Mouse (Mus musculus) CH12.LX (cell line): ENCODE data around the gene Adcy5. TPM values are rescaled to one million over a fixed set of nuclear protein-coding genes. Genes with fewer than 3 reads are reported as not detected.

Experiments
- DNase-seq: peaks from one replicate; pipeline ENCODE4 v3.0.0-alpha.2; 2013; ENCODE audit errors: extremely low read depth
- H3K27ac ChIP-seq: 2 replicates; pipeline ENCODE4 v1.5.1; 2012; ENCODE audit warnings: low read depth, mild to moderate bottlenecking, control low read depth, moderate library complexity; ENCODE audit not compliant: insufficient read depth
- H3K27me3 ChIP-seq: replicated peaks from 2 replicates; pipeline ENCODE3; 2012; ENCODE audit warnings: inconsistent platforms
- H3K36me3 ChIP-seq, 2 experiments: replicated peaks in 1 of 2; 2 replicates each; pipeline versions ENCODE3 to v1.6.1; 2012; ENCODE audit warnings: inconsistent platforms in 1 of 2, low read length in 1 of 2, mild to moderate bottlenecking in 1 of 2, mixed read lengths in 1 of 2, moderate library complexity in 1 of 2; ENCODE audit not compliant: control insufficient read depth in 1 of 2, insufficient read depth in 1 of 2
- H3K4me1 ChIP-seq, 2 experiments: 2 replicates each; pipeline ENCODE4 v1.6.1; 2012; ENCODE audit warnings: inconsistent platforms in 1 of 2, moderate library complexity in 1 of 2; ENCODE audit not compliant: insufficient read depth in 2 of 2, control insufficient read depth in 1 of 2
- H3K4me2 ChIP-seq: 2 replicates; pipeline ENCODE4 v1.6.1; 2012; ENCODE audit warnings: low read depth, mild to moderate bottlenecking, control low read depth; ENCODE audit not compliant: poor library complexity, insufficient read depth, severe bottlenecking
- H3K4me3 ChIP-seq, 3 experiments: fragments of 150-350 bp in 1 of 3; sonication (generic) in 1 of 3; replicated peaks in 1 of 3; 2 replicates each; pipeline versions ENCODE3 to v1.5.1; 2011 to 2012; ENCODE audit warnings: low read depth in 2 of 3, low read length in 2 of 3, mild to moderate bottlenecking in 2 of 3, moderate library complexity in 2 of 3, control low read depth in 1 of 3, improper control_type of control experiment in 1 of 3, inconsistent platforms in 1 of 3, mixed read lengths in 1 of 3; ENCODE audit not compliant: poor library complexity in 1 of 3
- H3K79me2 ChIP-seq: replicated peaks from 2 replicates; pipeline ENCODE4 v1.6.1; 2012; ENCODE audit warnings: mild to moderate bottlenecking, moderate library complexity; ENCODE audit not compliant: control insufficient read depth, poor library complexity, insufficient read depth, severe bottlenecking; ENCODE audit errors: extremely low read depth
- H3K9ac ChIP-seq: 2 replicates; pipeline ENCODE4 v1.6.1; 2012; ENCODE audit warnings: low read depth, mild to moderate bottlenecking, control low read depth, moderate library complexity; ENCODE audit not compliant: insufficient read depth
- H3K9me3 ChIP-seq: replicated peaks from 2 replicates; pipeline ENCODE3; 2012; ENCODE audit warnings: low read length, inconsistent platforms, mixed read lengths
- BHLHE40 ChIP-seq: IDR thresholded peaks from 2 replicates; pipeline ENCODE4 v1.6.1; 2011; ENCODE audit warnings: mild to moderate bottlenecking, low read depth, low read length, improper control_type of control experiment
- CHD1 ChIP-seq: IDR thresholded peaks from 2 replicates; pipeline ENCODE4 v1.6.1; 2012; ENCODE audit warnings: low read depth, low read length, improper control_type of control experiment, inconsistent platforms
- CTCF ChIP-seq, 2 experiments: IDR thresholded peaks in 1 of 2; conservative IDR thresholded peaks in 1 of 2; 2 replicates each; pipeline ENCODE4 v1.5.1; 2011 to 2012; ENCODE audit warnings: low read depth in 2 of 2, low read length in 2 of 2, improper control_type of control experiment in 1 of 2, inconsistent platforms in 1 of 2, mild to moderate bottlenecking in 1 of 2, moderate library complexity in 1 of 2
- ELF1 ChIP-seq: IDR thresholded peaks from 2 replicates; pipeline ENCODE4 v1.6.1; 2014; ENCODE audit warnings: low read depth, mild to moderate bottlenecking, inconsistent platforms, low read length, improper control_type of control experiment
- EP300 ChIP-seq: IDR thresholded peaks from 2 replicates; pipeline ENCODE4 v1.6.1; 2011; ENCODE audit warnings: low read length, improper control_type of control experiment
- IRF4 ChIP-seq: IDR thresholded peaks from 2 replicates; pipeline ENCODE4 v1.6.1; 2014; ENCODE audit warnings: low read depth, mild to moderate bottlenecking, inconsistent platforms, low read length, improper control_type of control experiment
- KAT2A ChIP-seq: IDR thresholded peaks from 2 replicates; pipeline ENCODE4 v1.6.1; 2012; ENCODE audit warnings: low read length, improper control_type of control experiment, inconsistent platforms; ENCODE audit not compliant: insufficient replicate concordance
- MAFK ChIP-seq: IDR thresholded peaks from 2 replicates; pipeline ENCODE4 v1.6.1; 2011; ENCODE audit warnings: low read length, improper control_type of control experiment; ENCODE audit not compliant: insufficient replicate concordance
- MAZ ChIP-seq: IDR thresholded peaks from 2 replicates; pipeline ENCODE4 v1.6.1; 2012; ENCODE audit warnings: low read depth, mild to moderate bottlenecking, inconsistent platforms, low read length, improper control_type of control experiment, moderate library complexity
- MEF2A ChIP-seq: IDR thresholded peaks from 2 replicates; pipeline ENCODE4 v1.6.1; 2014; ENCODE audit warnings: low read depth, mild to moderate bottlenecking, inconsistent platforms, low read length, improper control_type of control experiment, borderline replicate concordance
- MYC ChIP-seq: IDR thresholded peaks from 2 replicates; pipeline ENCODE4 v1.6.1; 2011; ENCODE audit warnings: low read depth, mild to moderate bottlenecking, improper control_type of control experiment, low read length
- NELFE ChIP-seq: IDR thresholded peaks from 2 replicates; pipeline ENCODE4 v1.6.1; 2011; ENCODE audit warnings: low read depth, low read length, improper control_type of control experiment
- NRF1 ChIP-seq: IDR thresholded peaks from 2 replicates; pipeline ENCODE4 v1.6.1; 2014; ENCODE audit warnings: low read depth, mild to moderate bottlenecking, inconsistent platforms, low read length, improper control_type of control experiment, moderate library complexity
- PAX5 ChIP-seq: IDR thresholded peaks from 2 replicates; pipeline ENCODE4 v1.6.1; 2012; ENCODE audit warnings: low read length, inconsistent platforms, mixed read lengths
- POLR2A ChIP-seq: IDR thresholded peaks from 2 replicates; pipeline ENCODE4 v1.6.1; 2011; ENCODE audit warnings: low read depth, mild to moderate bottlenecking, improper control_type of control experiment, low read length
- RAD21 ChIP-seq: IDR thresholded peaks from 2 replicates; pipeline ENCODE4 v1.6.1; 2011; ENCODE audit warnings: low read depth, mild to moderate bottlenecking, low read length, improper control_type of control experiment, moderate library complexity
- RCOR1 ChIP-seq: conservative IDR thresholded peaks from 2 replicates; pipeline ENCODE4 v1.6.1; 2012; ENCODE audit warnings: low read depth, mild to moderate bottlenecking, inconsistent platforms, low read length, improper control_type of control experiment
- SIN3A ChIP-seq: IDR thresholded peaks from 2 replicates; pipeline ENCODE4 v1.6.1; 2012; ENCODE audit warnings: low read length, improper control_type of control experiment, inconsistent platforms
- TBP ChIP-seq: conservative IDR thresholded peaks from 2 replicates; pipeline ENCODE4 v1.6.1; 2011; ENCODE audit warnings: low read depth, low read length, improper control_type of control experiment
- TCF12 ChIP-seq: IDR thresholded peaks from 2 replicates; pipeline ENCODE4 v1.6.1; 2014; ENCODE audit warnings: low read depth, mild to moderate bottlenecking, inconsistent platforms, low read length, improper control_type of control experiment
- UBTF ChIP-seq: IDR thresholded peaks from 2 replicates; pipeline ENCODE4 v1.6.1; 2012; ENCODE audit warnings: low read depth, mild to moderate bottlenecking, inconsistent platforms, low read length, improper control_type of control experiment, moderate library complexity
- USF1 ChIP-seq: IDR thresholded peaks from 2 replicates; pipeline ENCODE4 v1.6.1; 2014; ENCODE audit warnings: low read depth, mild to moderate bottlenecking, inconsistent platforms, low read length, improper control_type of control experiment
- USF2 ChIP-seq: conservative IDR thresholded peaks from 2 replicates; pipeline ENCODE4 v1.6.1; 2011; ENCODE audit warnings: low read depth, low read length, improper control_type of control experiment
- ZMIZ1 ChIP-seq: IDR thresholded peaks from 2 replicates; pipeline ENCODE4 v1.6.1; 2012; ENCODE audit warnings: low read depth, mild to moderate bottlenecking, inconsistent platforms, low read length, improper control_type of control experiment
- ZNF384 ChIP-seq: IDR thresholded peaks from 2 replicates; pipeline ENCODE4 v1.6.1; 2012; ENCODE audit warnings: low read depth, low read length, improper control_type of control experiment, inconsistent platforms
- dilution Hi-C: fragments of 300-500 bp; cut with MboI; formaldehyde crosslinking; loops from 2 replicates; pipeline ENCODE4 v1.14.3; 2020; ENCODE audit warnings: low sequenced_read_pairs; ENCODE audit not compliant: extremely low pct_unique_long_range_greater_than_20kb, extremely low pct_ligation_motif_present
- in situ Hi-C: fragments of 300-500 bp; cut with MboI; formaldehyde crosslinking; loops from 3 replicates; pipeline ENCODE4 v1.14.3; 2019; ENCODE audit warnings: low sequenced_read_pairs, low pct_ligation_motif_present, low pct_unique_long_range_greater_than_20kb, mixed read lengths
- polyA plus RNA-seq: library from polyadenylated mRNA; unstranded; fragments of >175 nt; gene quantifications from 2 replicates; pipeline ENCODE4 v1.2.1, GENCODE M21; 2012; ENCODE audit warnings: low read depth; ENCODE audit not compliant: insufficient read length
- total RNA-seq, 2 experiments: library from RNA; depleted of rRNA; stranded (reverse); fragments of 300-350 nt in 1 of 2; fragments of >200 nt in 1 of 2; gene quantifications; 2 replicates each; pipeline ENCODE4 v1.2.3; 2012 to 2014

Adcy5 gene
- total and polyA plus RNA-seq, 3 experiments = 0.04 TPM; not detected in 2

- TF ChIP-seq UBTF (no peak), EP300 (no peak), SIN3A (no peak), USF1 (no peak), ZNF384 (no peak), NELFE (no peak), PAX5 (no peak), RCOR1 (no peak), TBP (no peak), TCF12 (no peak), ZMIZ1 (no peak), IRF4 (no peak), BHLHE40 (peak; percentile 56)
Observed at GRCm38 (mm10) chr16:35270353-35270934, 115.8 kb downstream of the Adcy5 start (continued).

GRCm38 (mm10) chr16:35270945-35271344 lies 116.3 kb downstream of the Adcy5 start:
- H3K79me2 ChIP-seq = no peaks in the 10 kb centered on the region
- dilution Hi-C loops = no loop called here
- H3K36me3 ChIP-seq = no peaks in the 10 kb centered on the region
- no peak overlapping the region for H3K9ac ChIP-seq
- no peak overlapping the region for H3K4me3 ChIP-seq
- no peak for DNase-seq
- no peak overlapping the region for H3K4me2 ChIP-seq
- no peak overlapping the region for H3K27ac ChIP-seq
- TF ChIP-seq CTCF (conservative IDR thresholded peaks at IDR 0.05 in 1 of 2, IDR thresholded peaks at IDR 0.05 in 1 of 2; ENCODE audit: low read depth in 2 of 2, low read length in 2 of 2) (no peak), ZNF384 (no peak), RAD21 (no peak), USF2 (no peak)
- peaks cover 85% of the 10 kb centered on the region for H3K27me3 ChIP-seq
- no peaks in the 10 kb centered on the region for H3K9me3 ChIP-seq
- H3K4me1 ChIP-seq = peaks cover 0 to under 1% of the 10 kb centered on the region in 2 experiments; a peak in 1 of 4 replicates
- in situ Hi-C loops = no loop called here

- Histone ChIP-seq H3K27ac (no peak overlapping the region), H3K27me3 (peaks cover 86% of the 10 kb centered on the region), H3K36me3 (no peaks in the 10 kb centered on the region), H3K9ac (no peak overlapping the region), H3K4me1 (no peaks in the 10 kb centered on the region), H3K4me2 (no peak overlapping the region), H3K79me2 (no peaks in the 10 kb centered on the region), H3K9me3 (no peaks in the 10 kb centered on the region), H3K4me3 (no peak overlapping the region)
- in situ Hi-C loops = no loop called here
- dilution Hi-C loops = no loop called here
- DNase-seq = peak; percentile 24
- TF ChIP-seq UBTF (no peak), RAD21 (peak; percentile 40), NRF1 (no peak), ELF1 (no peak), MAZ (no peak), SIN3A (no peak), MAFK (no peak), POLR2A (no peak), MYC (no peak), MEF2A (no peak), TBP (no peak), KAT2A (no peak), CHD1 (no peak), CTCF (conservative IDR thresholded peaks at IDR 0.05 in 1 of 2, IDR thresholded peaks at IDR 0.05 in 1 of 2; ENCODE audit: low read depth in 2 of 2, low read length in 2 of 2) (peak in 1 of 2 experiments; percentile 54; a peak in 2 of 4 replicates), TCF12 (no peak)
Observed at GRCm38 (mm10) chr16:35271572-35271971, 116.9 kb downstream of the Adcy5 start.
